Mouse (Mus musculus) E14TG2a.4 (cell line): ENCODE results near the gene Slc39a11.

Experiments used
- H3K27me3 ChIP-seq: 2 replicates; pipeline ENCODE4 v1.6.1; 2014; ENCODE audit warnings: low read length, control low read depth; ENCODE audit not compliant: insufficient read depth
- H3K36me3 ChIP-seq: 2 replicates; pipeline ENCODE4 v1.6.1; 2014; ENCODE audit warnings: low read length, control low read depth; ENCODE audit not compliant: insufficient read depth
- H3K4me1 ChIP-seq: replicated peaks from 2 replicates; pipeline ENCODE4 v1.6.1; 2014; ENCODE audit warnings: low read depth, low read length, control low read depth
- H3K4me3 ChIP-seq: replicated peaks from 2 replicates; pipeline ENCODE4 v1.5.1; 2014; ENCODE audit warnings: mild to moderate bottlenecking, low read length
- H3K9me3 ChIP-seq: 2 replicates; pipeline ENCODE4 v1.6.1; 2014; ENCODE audit warnings: low read length, control low read depth
- CTCF ChIP-seq: conservative IDR thresholded peaks from 2 replicates; pipeline ENCODE4 v1.5.1; 2014; ENCODE audit warnings: low read length
- NANOG ChIP-seq: IDR thresholded peaks from 2 replicates; pipeline ENCODE4 v1.6.1; 2014; ENCODE audit warnings: borderline replicate concordance, low read length, mixed read lengths
- POU5F1 ChIP-seq: IDR thresholded peaks from 2 replicates; pipeline ENCODE4 v1.6.1; 2014; ENCODE audit warnings: low read length, borderline replicate concordance

The Slc39a11 gene

DNA sequence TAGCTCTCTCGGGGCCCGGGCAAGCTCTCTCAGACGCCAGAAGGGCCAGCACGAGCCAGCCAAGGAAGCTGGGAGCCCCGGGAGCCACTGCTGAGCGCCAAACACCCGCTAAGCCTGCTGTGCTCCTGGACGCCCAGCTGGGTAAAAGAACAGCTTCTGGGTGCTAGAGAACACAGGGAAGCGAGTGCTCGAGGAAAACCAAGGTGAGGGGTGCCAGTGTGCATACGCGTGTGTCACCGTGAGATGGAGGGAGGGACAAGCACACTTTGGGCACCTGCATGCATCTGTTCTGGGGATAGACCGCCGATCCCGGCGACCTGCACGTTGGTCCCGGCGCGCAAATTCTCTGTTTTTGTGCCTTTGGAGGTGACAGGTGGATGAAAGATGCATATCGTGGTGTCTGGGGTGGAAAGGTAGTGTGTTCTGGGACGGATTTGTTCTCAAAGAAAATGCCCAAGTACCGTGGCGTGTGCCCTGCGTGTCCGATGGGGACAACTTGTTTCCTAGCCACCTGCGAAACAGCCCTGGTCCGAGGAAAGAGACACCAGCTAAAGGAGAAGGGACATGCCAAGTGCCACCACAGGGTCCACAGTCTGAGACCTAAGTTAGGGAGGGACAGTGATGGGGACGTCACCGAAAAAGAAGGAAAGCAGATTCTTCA, 30.3 kb downstream of the Slc39a11 start:
- H3K4me1 ChIP-seq = peaks cover 45% of the 10 kb centered on the region
- no peak for TF ChIP-seq POU5F1
- no peak for TF ChIP-seq NANOG
- no peak for TF ChIP-seq CTCF
- H3K27me3 ChIP-seq = peaks cover 70% of the 10 kb centered on the region
- peak overlapping the region; percentile 81 for H3K4me3 ChIP-seq
- peaks cover 11% of the 10 kb centered on the region for H3K9me3 ChIP-seq
- H3K36me3 ChIP-seq = no peaks in the 10 kb centered on the region

DNA sequence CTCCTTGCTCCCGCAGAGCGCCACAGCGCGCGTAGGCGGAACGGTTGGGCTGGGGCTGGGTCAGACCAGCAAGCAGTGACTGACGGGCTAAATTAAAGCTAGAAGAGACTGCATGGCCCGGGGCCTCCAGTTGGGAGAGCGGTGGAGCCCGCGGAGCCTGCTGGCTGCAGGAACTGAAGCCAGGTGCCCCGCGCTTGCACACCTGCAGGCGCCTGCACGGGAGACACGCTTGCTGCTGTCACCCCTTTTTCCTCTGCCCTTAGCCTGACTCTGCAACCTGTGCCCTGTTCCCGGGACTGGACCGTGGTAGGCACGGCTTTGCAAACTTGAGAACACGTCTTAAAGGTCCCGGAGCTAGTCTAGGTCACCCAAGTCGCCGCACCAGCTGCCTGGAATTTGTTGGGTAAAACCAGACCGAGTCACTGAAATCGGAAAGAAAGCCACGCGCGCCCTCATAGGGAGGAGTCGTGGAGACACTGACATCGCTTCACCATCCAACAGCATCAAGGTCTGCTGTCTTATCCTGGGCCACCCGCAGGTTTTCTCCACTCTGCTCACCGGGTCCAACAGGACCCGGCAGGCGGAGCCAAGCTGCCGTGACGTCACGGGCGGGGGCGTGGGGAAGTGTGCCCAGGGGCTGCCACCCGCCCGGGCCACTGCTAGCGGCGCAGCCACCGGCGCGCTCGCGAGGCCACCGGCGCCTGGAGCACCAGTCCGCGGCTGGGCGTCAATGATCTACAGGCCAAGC, 31.0 kb downstream of the Slc39a11 start, which contains the start of gene Sstr2:
Gene Sstr2 (plus strand): TSS at position 671 of the 748 bp plus-strand sequence.
- Histone ChIP-seq H3K36me3 (no peaks in the 10 kb centered on the region), H3K27me3 (peaks cover 68% of the 10 kb centered on the region), H3K4me3 (peak within 1 kb of the TSS; percentile 81), H3K9me3 (peaks cover 11% of the 10 kb centered on the region), H3K4me1 (peaks cover 52% of the 10 kb centered on the region)
- TF ChIP-seq CTCF = no peak
- no peak for TF ChIP-seq POU5F1
- no peak for TF ChIP-seq NANOG

DNA sequence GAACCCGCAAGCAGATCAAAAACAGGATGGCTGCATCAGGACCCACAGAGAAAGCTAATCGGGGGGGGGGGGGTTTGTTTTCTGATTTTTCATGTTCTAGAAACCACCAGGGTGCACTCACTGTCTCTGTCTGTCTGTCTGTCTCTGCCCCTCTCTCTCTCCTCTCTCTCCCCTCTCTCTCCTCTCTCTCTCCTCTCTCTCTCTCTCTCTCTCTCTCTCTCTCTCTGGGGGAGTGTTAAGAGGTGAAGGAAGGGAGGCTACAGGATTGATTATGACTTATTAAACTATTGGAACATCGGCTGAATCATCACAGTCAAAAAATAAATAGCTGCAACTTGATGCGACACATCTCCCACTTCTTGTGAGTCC, 31.6 kb downstream of the Slc39a11 start:
- Histone ChIP-seq H3K4me3 (peak overlapping the region; percentile 81), H3K36me3 (no peaks in the 10 kb centered on the region), H3K27me3 (peaks cover 66% of the 10 kb centered on the region), H3K9me3 (peaks cover 11% of the 10 kb centered on the region), H3K4me1 (peaks cover 57% of the 10 kb centered on the region)
- TF ChIP-seq NANOG = no peak

DNA sequence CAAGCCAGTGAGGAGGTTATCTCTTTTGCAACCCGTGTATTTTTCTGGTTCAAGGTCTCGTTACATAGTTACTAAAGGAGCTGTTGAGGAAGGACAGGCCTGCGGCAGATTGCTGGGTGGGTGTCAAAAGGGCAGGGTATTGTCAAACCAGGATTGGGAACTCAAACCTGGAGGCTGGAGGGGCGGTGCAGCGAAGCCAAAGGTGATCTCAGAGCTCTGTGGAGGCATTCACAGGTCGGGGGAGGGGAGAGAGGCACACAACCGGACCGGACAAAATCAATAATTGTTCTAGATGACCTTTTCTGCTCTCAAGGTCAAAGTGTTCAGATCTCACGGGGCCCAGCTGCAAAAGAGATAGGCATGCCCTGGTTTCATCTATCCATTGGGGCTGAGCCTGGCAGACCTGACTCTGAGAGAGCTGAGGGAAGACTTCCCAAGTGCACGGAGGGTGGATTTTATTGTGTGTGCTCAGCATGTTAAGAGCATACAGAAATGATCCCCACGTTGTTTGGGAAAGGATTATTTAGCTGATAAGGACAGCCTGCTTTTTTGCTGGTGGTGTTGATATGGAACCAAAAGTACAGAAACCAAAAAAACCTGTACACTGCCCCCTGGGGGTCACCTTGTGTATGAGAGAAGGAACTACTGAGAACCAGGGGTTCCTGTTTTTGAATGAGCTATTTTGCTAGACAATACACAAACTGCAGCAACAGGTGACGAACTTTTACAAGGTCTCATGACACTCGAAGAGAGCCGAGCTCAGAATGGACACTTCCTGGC, 32.6 kb downstream of the Slc39a11 start:
- TF ChIP-seq CTCF = peak; percentile 65
- TF ChIP-seq NANOG = no peak
- peaks cover 61% of the 10 kb centered on the region for H3K27me3 ChIP-seq
- H3K4me1 ChIP-seq = peaks cover 58% of the 10 kb centered on the region
- no peaks in the 10 kb centered on the region for H3K36me3 ChIP-seq
- peak overlapping the region; percentile 39 for H3K4me3 ChIP-seq
- H3K9me3 ChIP-seq = peaks cover 11% of the 10 kb centered on the region

DNA sequence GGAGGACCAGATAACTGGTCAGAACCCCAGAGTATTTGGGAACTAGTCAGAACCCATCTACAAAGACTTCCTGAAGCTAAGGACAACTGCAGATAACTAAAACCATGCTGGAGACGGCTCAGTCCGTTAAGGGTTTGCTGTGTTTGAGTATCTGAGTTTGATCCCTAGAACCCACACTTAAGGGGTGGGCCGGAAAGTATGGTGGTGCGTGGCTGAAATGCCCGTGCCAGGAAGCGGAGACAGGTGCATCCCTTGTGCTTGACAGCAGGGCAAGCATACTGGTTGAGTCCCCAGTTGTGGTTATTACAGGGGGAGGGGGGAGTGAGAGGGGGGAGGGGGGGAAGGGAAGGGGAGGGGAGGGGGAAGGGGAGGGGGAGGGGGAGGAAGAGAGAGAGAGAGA, 35.4 kb downstream of the Slc39a11 start:
- TF ChIP-seq CTCF (no peak), POU5F1 (no peak), NANOG (no peak)
- no peaks in the 10 kb centered on the region for H3K36me3 ChIP-seq

DNA sequence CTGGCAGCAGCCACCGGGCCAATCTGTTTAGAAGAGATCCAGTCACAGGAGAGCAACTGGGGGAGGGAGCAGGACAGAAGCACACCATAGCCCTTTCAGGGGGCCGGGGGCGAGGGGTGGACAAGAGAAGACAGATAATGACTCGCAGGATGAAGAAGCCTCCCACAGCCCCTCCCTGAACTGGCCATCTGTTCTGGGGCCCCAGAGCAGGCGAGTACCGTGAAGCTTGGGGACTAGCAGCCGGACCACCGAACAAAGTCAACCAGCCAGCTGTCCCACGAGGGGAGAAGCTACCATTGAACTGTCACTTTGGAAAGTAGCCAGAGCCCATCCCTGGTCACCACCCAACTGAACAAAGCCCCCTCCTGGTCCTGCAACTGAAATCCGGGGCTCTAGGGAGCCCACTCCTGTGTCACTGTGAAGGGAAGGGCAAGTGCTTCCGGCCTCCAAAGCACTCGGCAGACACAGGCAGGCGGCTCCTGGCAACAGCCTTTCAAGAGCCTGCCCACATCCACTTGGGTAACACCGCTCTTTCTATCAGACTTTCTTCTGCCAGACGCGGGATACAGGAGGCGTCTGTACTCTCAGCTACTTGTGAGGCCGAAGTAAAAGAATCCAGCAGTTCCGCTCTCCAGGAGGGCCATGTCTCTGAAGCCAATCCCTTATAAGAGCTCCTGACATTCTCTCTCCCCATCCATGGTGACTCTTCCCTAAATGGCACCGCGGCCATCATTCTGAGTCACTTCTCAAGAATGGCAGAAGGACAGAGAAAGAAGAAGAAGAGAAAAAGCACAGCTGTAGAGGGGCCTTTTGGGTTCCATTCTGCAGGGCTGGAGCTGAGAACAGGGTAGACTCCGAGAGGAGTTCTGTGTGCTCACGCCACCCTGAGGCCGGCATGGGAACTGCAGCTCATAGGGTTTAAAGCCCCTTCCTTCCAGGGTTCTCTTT, 37.9 kb downstream of the Slc39a11 start:
- TF ChIP-seq POU5F1 (no peak), CTCF (peak; percentile 76)
- H3K9me3 ChIP-seq = peaks cover 11% of the 10 kb centered on the region
- no peaks in the 10 kb centered on the region for H3K36me3 ChIP-seq
- H3K4me1 ChIP-seq = peaks cover 23% of the 10 kb centered on the region
- peak overlapping the region; percentile 52 for H3K4me3 ChIP-seq
- peaks cover 23% of the 10 kb centered on the region for H3K27me3 ChIP-seq

More for the DNA sequence above, 35.4 kb downstream of the Slc39a11 start:
- Histone ChIP-seq H3K9me3 (peaks cover 11% of the 10 kb centered on the region), H3K27me3 (peaks cover 41% of the 10 kb centered on the region), H3K4me1 (peaks cover 47% of the 10 kb centered on the region), H3K4me3 (no peak overlapping the region)

DNA sequence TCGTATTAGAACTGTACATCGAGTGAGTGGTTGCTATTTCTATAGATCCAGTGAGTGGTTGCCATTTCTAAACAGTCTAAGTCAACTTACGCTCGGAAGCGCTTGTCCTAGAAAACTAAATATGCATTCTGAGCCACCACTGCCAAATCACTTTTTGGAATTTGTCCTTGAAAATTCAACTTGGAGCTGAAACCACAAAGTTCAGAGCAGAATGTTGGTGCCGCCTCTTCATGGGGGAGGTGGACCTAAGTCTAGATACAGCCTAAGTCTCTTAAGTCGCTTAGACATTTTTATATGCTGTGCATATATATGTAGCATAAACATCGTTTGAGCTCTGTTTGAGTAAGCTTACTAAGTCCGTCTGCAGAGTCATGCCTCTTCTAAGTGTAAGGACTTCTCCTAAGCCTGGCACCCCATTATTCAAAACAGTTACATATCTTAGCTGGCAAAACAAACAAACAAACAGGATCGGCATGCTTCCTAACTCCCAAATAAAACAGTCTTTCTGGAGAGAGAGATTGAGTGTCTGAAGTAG, 38.7 kb downstream of the Slc39a11 start:
- no peak overlapping the region for H3K4me3 ChIP-seq
- H3K36me3 ChIP-seq = no peaks in the 10 kb centered on the region
- peaks cover 5% of the 10 kb centered on the region for H3K9me3 ChIP-seq
- TF ChIP-seq POU5F1 (no peak), CTCF (no peak), NANOG (no peak)
- H3K27me3 ChIP-seq = peaks cover 18% of the 10 kb centered on the region
- peaks cover 23% of the 10 kb centered on the region for H3K4me1 ChIP-seq

DNA sequence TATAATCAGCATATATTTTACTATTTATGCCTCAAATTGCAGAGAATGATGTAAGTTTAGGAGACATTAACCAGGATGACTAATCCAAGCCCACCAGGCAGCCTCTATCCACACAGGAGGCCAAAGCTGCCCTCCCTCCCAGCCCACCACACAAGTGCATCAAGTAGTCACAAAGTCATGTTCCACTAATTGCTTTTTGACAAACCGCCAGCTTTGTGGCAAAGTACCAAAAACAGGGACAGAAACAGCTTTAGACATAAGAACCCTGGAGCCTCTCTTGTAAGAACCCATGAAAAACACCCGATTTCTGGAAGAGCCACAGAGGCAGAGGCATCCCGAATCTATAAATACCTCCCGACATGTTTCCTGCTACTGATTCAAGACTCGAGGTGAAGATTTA, 39.6 kb downstream of the Slc39a11 start:
- H3K9me3 ChIP-seq = no peaks in the 10 kb centered on the region
- no peaks in the 10 kb centered on the region for H3K36me3 ChIP-seq
- no peak for TF ChIP-seq CTCF
- no peak for TF ChIP-seq POU5F1
- no peak for TF ChIP-seq NANOG
- H3K4me3 ChIP-seq = no peak overlapping the region
- peaks cover 23% of the 10 kb centered on the region for H3K4me1 ChIP-seq
- H3K27me3 ChIP-seq = peaks cover 10% of the 10 kb centered on the region
